Mouse (Mus musculus) lung, postnatal 10 days (tissue): ENCODE measurements around the gene Vmn2r26.
"Not testable (repeated sequence)": the region's sequence is repeated elsewhere in the genome, so short reads cannot be mapped to it uniquely, and the experiment has no call there.

Experiments
- DNase-seq: peaks from one replicate; pipeline ENCODE4 v3.0.0; 2021

Vmn2r26 gene

GRCm38 (mm10) chr6:124024268-124024667 is at the start of gene Vmn2r26:
Vmn2r26 (plus strand) TSS chr6:124024568.
- DNase-seq: not testable (repeated sequence)

DNA sequence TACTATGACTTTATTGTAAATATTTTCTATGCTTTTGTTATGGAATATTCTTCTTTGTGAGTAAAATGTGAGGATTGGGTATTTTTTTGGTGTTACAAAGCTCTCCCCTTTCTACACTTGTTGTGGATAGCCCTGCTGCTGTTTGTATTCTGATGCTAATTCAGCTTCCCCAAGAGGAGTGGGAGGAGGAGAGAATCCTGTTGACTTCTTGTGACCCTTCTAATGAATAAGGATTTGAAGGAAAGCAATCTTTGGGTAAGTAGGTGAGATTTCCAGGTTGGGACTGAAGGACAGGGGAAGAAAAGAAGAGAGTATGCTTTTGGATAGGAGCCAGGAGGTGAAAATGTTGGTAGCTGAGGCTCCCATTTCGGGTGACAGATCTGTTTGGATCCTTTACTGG is 3.5 kb upstream of the Vmn2r26 start:
- DNase-seq: no peak

GRCm38 (mm10) chr6:124048388-124048787 is 24.0 kb downstream of the Vmn2r26 start:
- DNase-seq: no peak

DNA sequence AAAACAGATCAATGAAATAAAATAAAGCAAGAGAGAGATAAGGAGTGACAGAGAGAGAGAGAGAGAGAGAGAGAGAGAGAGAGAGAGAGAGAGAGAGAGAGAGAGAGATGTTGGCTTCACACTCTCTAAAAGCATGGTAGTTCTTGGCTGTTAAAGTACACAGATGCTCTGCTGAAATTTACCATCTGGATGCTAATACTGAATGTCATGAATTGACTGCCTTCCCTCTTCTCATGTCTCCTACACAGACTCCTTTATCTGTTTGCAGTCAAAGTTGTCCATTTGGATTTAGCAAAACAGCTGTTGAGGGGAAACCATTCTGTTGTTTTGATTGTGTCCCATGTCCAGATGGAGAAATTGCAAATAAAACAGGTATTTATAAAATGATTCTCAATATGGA is 29.2 kb downstream of the Vmn2r26 start:
- DNase-seq: not testable (repeated sequence)

GRCm38 (mm10) chr6:124102334-124102733 is 78.0 kb downstream of the Vmn2r26 start:
- no peak for DNase-seq
